Mouse (Mus musculus): Measurements from ENCODE around the gene Mri1.
A peak's percentile ranks its signal among the peaks of the same experiment; 100 is the strongest.

Gene Mri1

DNA sequence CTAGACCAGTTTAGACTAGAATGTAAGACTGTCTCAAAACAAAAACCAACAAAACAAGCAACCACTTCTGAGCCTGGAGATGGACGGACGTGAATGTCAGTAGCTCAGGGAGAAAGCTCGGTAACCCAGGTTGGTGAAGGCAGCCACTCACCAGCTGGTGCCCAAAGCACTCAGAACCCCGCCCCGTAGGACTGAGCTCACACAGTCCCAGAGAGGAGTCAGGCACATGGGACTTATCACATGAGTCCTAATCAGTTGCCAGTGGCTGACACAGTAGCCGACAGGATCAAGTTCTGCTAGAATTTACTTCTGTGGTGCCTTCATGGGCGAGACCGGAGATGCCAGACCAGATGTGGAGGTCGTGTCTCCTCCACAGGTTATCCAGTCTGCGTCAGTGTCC, 23.7 kb upstream of the Mri1 start:
- peaks cover 36% of the 10 kb centered on the region for H3K4me1 ChIP-seq (replicated peaks; ENCODE audit: low read depth, low read length)
- H3K9me3 ChIP-seq (ENCODE audit: low read length): no peaks in the 10 kb centered on the region
- no peak overlapping the region for H3K4me3 ChIP-seq (replicated peaks; ENCODE audit: low read length)
- H3K27me3 ChIP-seq (ENCODE audit: insufficient read depth, low read length): no peaks in the 10 kb centered on the region
- TF ChIP-seq POU5F1 (IDR thresholded peaks at IDR 0.05; ENCODE audit: borderline replicate concordance, low read length) (no peak), NANOG (IDR thresholded peaks at IDR 0.05; ENCODE audit: borderline replicate concordance, low read length) (no peak)
- H3K36me3 ChIP-seq (ENCODE audit: insufficient read depth, low read length): no peaks in the 10 kb centered on the region

DNA sequence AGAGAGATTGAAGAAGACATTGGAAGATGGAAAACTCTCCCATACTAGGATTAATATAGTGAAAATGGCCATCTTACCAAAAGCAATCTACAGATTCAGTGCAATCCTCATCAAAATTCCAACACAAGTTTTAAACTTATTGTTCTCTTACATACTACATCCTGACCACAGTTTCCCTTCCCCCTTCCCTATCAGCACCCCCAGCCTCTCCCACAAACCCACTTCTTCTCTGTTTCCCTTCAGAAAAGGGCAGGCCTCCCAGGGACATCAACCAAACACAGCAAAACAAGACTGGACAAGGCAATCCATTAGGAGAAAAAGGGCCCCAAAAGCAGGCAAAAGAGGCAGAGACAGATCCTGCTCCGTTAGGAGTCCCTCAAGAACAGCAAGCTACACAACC, 19.3 kb upstream of the Mri1 start:
- no peaks in the 10 kb centered on the region for H3K27me3 ChIP-seq (ENCODE audit: insufficient read depth, low read length)
- H3K9me3 ChIP-seq (ENCODE audit: low read length): no peaks in the 10 kb centered on the region
- no peak overlapping the region for H3K4me3 ChIP-seq (replicated peaks; ENCODE audit: low read length)
- peaks cover 13% of the 10 kb centered on the region for H3K4me1 ChIP-seq (replicated peaks; ENCODE audit: low read depth, low read length)
- TF ChIP-seq CTCF (conservative IDR thresholded peaks at IDR 0.05; ENCODE audit: low read length) (no peak), NANOG (IDR thresholded peaks at IDR 0.05; ENCODE audit: borderline replicate concordance, low read length) (no peak), POU5F1 (IDR thresholded peaks at IDR 0.05; ENCODE audit: borderline replicate concordance, low read length) (no peak)
- no peaks in the 10 kb centered on the region for H3K36me3 ChIP-seq (ENCODE audit: insufficient read depth, low read length)

GRCm38 (mm10) chr8:84273968-84274367, 16.8 kb upstream of the Mri1 start:
- Histone ChIP-seq H3K9me3 (ENCODE audit: low read length) (no peaks in the 10 kb centered on the region), H3K4me1 (replicated peaks; ENCODE audit: low read depth, low read length) (peaks cover 30% of the 10 kb centered on the region), H3K27me3 (ENCODE audit: insufficient read depth, low read length) (no peaks in the 10 kb centered on the region), H3K36me3 (ENCODE audit: insufficient read depth, low read length) (peaks cover 3% of the 10 kb centered on the region; the same call in 1 of the 2 replicates), H3K4me3 (replicated peaks; ENCODE audit: low read length) (no peak overlapping the region)
- no peak for TF ChIP-seq POU5F1 (IDR thresholded peaks at IDR 0.05; ENCODE audit: borderline replicate concordance, low read length)

DNA sequence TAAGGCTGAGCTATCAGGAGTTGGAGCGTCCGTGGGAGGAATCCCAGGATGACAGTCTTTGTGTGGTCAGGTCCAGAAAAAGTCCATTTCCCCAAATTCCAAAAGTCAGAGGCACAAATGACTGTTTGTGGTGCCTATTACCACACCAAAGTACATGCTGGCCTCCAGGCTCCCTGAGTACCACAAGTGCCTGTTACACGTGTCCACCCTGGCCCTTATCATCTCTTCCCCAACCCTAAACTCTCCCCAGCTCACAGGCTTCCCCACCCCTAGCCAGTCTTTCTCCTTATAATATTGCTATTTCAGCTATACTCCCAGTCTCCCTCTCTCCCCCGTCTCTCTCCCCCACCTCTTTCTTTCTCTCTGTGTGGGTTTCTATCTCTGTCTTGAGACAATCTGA, 15.2 kb upstream of the Mri1 start:
- TF ChIP-seq CTCF (conservative IDR thresholded peaks at IDR 0.05; ENCODE audit: low read length): no peak
- TF ChIP-seq POU5F1 (IDR thresholded peaks at IDR 0.05; ENCODE audit: borderline replicate concordance, low read length): no peak
- no peak for TF ChIP-seq NANOG (IDR thresholded peaks at IDR 0.05; ENCODE audit: borderline replicate concordance, low read length)
- Histone ChIP-seq H3K4me3 (replicated peaks; ENCODE audit: low read length) (no peak overlapping the region), H3K4me1 (replicated peaks; ENCODE audit: low read depth, low read length) (peaks cover 32% of the 10 kb centered on the region), H3K9me3 (ENCODE audit: low read length) (no peaks in the 10 kb centered on the region), H3K36me3 (ENCODE audit: insufficient read depth, low read length) (peaks cover 14% of the 10 kb centered on the region), H3K27me3 (ENCODE audit: insufficient read depth, low read length) (no peaks in the 10 kb centered on the region)

- Histone ChIP-seq H3K4me1 (replicated peaks; ENCODE audit: low read depth, low read length) (peaks cover 24% of the 10 kb centered on the region), H3K4me3 (replicated peaks; ENCODE audit: low read length) (peak within 1 kb of the TSS; percentile 95), H3K36me3 (ENCODE audit: insufficient read depth, low read length) (peaks cover 34% of the 10 kb centered on the region), H3K27me3 (ENCODE audit: insufficient read depth, low read length) (no peaks in the 10 kb centered on the region), H3K9me3 (ENCODE audit: low read length) (no peaks in the 10 kb centered on the region)
- no peak for TF ChIP-seq NANOG (IDR thresholded peaks at IDR 0.05; ENCODE audit: borderline replicate concordance, low read length)
- no peak for TF ChIP-seq CTCF (conservative IDR thresholded peaks at IDR 0.05; ENCODE audit: low read length)
- TF ChIP-seq POU5F1 (IDR thresholded peaks at IDR 0.05; ENCODE audit: borderline replicate concordance, low read length): no peak
These were observed 13.0 kb upstream of the Mri1 start, which contains the start of gene Ccdc130 for GRCm38 (mm10) chr8:84269950-84270773. Gene Ccdc130, minus strand, starts transcription at chr8:84270380.

DNA sequence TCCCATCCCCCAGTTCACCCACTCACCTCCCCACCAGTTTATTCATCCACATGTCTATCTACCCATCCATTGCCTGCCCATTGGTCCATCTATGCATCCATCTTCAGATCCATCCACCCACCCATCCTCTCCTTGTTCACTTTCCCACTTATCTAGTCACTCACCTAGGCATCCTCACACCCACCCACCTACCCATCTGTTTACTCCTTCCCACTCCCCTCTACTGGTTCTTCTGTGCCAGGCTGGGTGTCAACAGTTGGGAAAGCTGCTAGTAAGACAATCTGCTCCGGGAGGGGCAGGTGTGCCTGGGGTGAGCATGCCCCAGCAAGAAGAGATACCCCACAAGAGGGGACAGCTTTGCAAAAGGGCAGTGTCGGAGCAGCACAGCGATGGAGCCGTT, 4.0 kb upstream of the Mri1 start:
- TF ChIP-seq POU5F1 (IDR thresholded peaks at IDR 0.05; ENCODE audit: borderline replicate concordance, low read length): no peak
- TF ChIP-seq NANOG (IDR thresholded peaks at IDR 0.05; ENCODE audit: borderline replicate concordance, low read length): no peak
- TF ChIP-seq CTCF (conservative IDR thresholded peaks at IDR 0.05; ENCODE audit: low read length): no peak
- Histone ChIP-seq H3K27me3 (ENCODE audit: insufficient read depth, low read length) (no peaks in the 10 kb centered on the region), H3K36me3 (ENCODE audit: insufficient read depth, low read length) (peaks cover 86% of the 10 kb centered on the region), H3K9me3 (ENCODE audit: low read length) (no peaks in the 10 kb centered on the region), H3K4me3 (replicated peaks; ENCODE audit: low read length) (no peak overlapping the region), H3K4me1 (replicated peaks; ENCODE audit: low read depth, low read length) (peaks cover 19% of the 10 kb centered on the region)

DNA sequence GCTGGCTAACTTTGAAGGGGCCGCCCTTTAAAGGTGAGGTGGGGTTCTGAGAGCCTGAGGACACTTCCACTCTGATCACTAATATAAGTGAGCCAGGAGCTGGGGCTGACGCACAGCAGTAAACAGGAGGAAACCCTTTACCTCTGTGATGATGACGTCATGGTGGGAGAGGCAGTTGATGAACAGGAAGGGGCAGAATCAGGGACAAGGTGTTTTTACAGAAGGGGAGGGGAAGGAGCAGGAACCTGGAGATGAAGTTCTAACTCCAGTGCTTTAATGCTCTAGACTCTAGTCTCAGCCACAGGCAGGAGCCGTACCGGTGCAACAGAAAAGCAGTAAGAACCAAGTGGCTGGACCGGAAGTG, 686 bp downstream of the Mri1 start:
- Histone ChIP-seq H3K9me3 (ENCODE audit: low read length) (no peaks in the 10 kb centered on the region), H3K36me3 (ENCODE audit: insufficient read depth, low read length) (peaks cover 85% of the 10 kb centered on the region), H3K27me3 (ENCODE audit: insufficient read depth, low read length) (no peaks in the 10 kb centered on the region), H3K4me3 (replicated peaks; ENCODE audit: low read length) (peak overlapping the region; percentile 97), H3K4me1 (replicated peaks; ENCODE audit: low read depth, low read length) (peaks cover 40% of the 10 kb centered on the region)
- TF ChIP-seq NANOG (IDR thresholded peaks at IDR 0.05; ENCODE audit: borderline replicate concordance, low read length): no peak
- TF ChIP-seq CTCF (conservative IDR thresholded peaks at IDR 0.05; ENCODE audit: low read length): no peak
- TF ChIP-seq POU5F1 (IDR thresholded peaks at IDR 0.05; ENCODE audit: borderline replicate concordance, low read length): no peak

DNA sequence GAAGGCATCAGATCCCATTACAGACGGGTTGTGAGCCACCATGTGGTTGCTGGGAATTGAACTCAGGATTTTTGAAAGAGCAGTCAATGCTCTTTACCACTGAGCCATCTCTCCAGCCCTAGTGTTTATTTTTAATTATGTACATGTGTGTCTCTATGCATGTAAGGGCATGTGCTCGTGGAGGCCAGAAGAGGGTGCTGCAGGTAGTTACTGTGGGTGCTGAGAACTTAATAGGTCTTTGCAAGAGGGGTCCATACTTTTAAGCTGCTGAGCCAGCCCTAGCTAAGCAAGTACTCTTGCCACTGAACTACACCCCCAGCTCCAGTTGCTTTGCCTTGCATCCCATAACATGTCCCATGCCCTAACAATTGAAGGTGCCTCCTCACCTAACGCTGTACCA, 1.3 kb downstream of the Mri1 start:
- Histone ChIP-seq H3K4me3 (replicated peaks; ENCODE audit: low read length) (peak overlapping the region; percentile 97), H3K4me1 (replicated peaks; ENCODE audit: low read depth, low read length) (peaks cover 44% of the 10 kb centered on the region), H3K9me3 (ENCODE audit: low read length) (no peaks in the 10 kb centered on the region), H3K36me3 (ENCODE audit: insufficient read depth, low read length) (peaks cover 85% of the 10 kb centered on the region), H3K27me3 (ENCODE audit: insufficient read depth, low read length) (no peaks in the 10 kb centered on the region)
- TF ChIP-seq CTCF (conservative IDR thresholded peaks at IDR 0.05; ENCODE audit: low read length) (no peak), POU5F1 (IDR thresholded peaks at IDR 0.05; ENCODE audit: borderline replicate concordance, low read length) (no peak), NANOG (IDR thresholded peaks at IDR 0.05; ENCODE audit: borderline replicate concordance, low read length) (no peak)

Measured in E14TG2a.4 (cell line).